Mouse (Mus musculus) adrenal gland, adult 18-20 months (tissue): Measurements from ENCODE around the gene Rnaseh2a. TPM values are rescaled to one million over a fixed set of nuclear protein-coding genes. Genes with fewer than 3 reads are reported as not detected.

Experiments
- DNase-seq, 2 experiments: peaks; one replicate each; pipeline ENCODE4 v3.0.0; 2021 to 2022; ENCODE audit warnings: low spot score in 2 of 2
- long read RNA-seq, 2 experiments: library from polyadenylated mRNA; stranded (forward); transcript quantifications; one replicate each; pipeline ENCODE4 v2.0.0; 2021
- total RNA-seq, 2 experiments: library from RNA; stranded (reverse); gene quantifications; 1 replicate in 1 of 2; 2 replicates in 1 of 2; pipeline ENCODE4 v1.2.3; 2021

Gene Rnaseh2a
- 100 to 1,000 TPM in 1 of 2 experiments, 10 to 100 TPM in 1; 80.9 to 131 TPM for total RNA-seq
- long read RNA-seq, experiment 1, transcript Rnaseh2a-203 (8 exons, 2,044 nt): major isoform, 20 of 27 reads
- long read RNA-seq, experiment 1, partial matches to known transcripts: 0 of 27 reads
- long read RNA-seq, experiment 1, other reads (novel, unspliced or antisense): 5 of 27 reads
- long read RNA-seq, experiment 2, transcript Rnaseh2a-203 (8 exons, 2,044 nt): major isoform, 55 of 100 reads
- long read RNA-seq, experiment 2, transcript Rnaseh2a-202 (10 exons, 2,981 nt): minor isoform, 19 of 100 reads
- long read RNA-seq, experiment 2, partial matches to known transcripts: 7 of 100 reads
- long read RNA-seq, experiment 2, other reads (novel, unspliced or antisense): 18 of 100 reads

DNA sequence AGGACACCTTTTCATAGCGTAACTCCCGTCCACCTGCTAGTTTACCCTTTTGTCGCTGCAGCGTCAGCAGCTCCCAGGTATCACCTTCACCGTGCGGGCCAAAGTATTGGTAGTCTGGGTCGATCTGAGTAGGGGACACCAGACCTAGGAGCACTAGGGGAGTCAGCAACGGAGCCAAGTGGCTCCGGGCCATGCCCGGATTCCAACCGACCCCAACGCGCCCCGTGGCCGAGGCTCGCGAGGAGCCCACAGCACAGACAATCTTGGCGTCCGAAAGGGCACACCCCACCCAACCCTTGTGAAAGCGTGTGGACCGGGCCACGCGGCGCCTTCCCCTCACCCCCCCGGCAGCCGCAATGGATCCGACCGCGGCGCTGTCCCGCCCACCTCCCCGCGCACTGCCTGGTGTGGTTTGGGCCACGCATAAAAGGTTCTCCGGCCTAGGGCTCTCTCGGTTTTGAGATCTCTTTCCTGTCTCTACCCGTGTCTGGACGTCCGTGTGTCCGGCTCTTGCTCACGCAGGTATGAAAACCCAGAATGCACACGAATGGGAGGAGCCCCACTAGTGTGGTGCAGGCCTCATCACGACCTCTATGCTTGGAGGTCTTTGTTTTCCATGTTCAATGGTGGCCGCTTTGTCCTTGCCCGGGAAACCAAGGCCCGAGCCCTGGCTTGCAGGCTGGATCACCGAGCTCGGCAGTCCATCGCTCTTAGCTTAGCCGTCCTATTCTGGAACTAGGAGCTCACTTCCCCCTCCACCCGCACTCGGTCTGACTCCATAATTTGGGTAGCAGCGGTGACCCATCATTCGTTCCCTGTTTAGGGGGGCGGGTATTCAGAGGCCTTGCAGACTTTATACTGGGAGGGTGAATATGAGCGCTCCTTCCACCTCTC lies at the start of gene Rnaseh2a, which contains the start of the genes Gm49661 and Prdx2:
Rnaseh2a (minus strand) TSS at position 527 of the 894 bp plus-strand sequence.
Gm49661 (minus strand) TSS at position 193 of the 894 bp plus-strand sequence.
Prdx2 (plus strand) TSS at position 347 of the 894 bp plus-strand sequence.
- DNase-seq: peak; percentile 74

DNA sequence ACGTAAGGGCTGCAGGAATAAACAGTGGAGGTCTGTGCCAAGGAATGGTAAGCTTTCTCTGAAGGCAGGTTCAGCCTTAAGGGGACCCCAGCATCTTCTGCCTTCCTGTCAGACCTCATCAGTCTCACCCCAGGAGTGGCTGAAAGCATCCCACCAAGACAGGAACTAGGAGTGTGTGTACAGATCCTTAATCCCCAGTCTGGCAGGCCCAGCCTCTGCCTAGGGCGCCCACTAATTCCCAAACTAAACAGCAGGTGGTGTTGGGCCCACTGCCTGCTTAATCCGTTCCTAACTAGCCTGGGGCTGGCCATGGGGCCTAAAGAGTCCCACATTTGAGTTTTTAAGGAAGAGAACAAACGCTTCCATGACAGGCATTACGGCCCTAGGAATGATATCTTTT lies 47.6 kb upstream of the Rnaseh2a start:
- no peak for DNase-seq

DNA sequence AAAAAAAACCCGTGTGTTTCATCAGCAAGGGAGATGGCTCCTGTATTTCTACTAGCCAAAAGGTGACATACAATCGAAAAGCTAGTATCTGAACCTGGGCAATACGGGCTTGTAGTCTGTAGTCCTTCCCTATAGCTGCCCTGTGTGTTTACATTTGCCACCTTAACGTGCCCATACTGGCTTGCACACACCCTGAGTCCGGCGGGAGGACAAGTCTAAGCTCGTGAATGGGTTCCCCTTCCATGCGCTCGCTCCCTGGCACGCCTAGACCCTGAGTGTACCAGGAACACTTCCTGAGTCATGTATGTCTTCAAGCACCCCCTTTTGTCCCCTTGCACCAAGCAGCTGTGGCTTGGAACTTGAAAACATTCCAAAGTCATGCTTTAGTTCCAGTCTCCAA lies 47.2 kb upstream of the Rnaseh2a start:
- DNase-seq: no peak

DNA sequence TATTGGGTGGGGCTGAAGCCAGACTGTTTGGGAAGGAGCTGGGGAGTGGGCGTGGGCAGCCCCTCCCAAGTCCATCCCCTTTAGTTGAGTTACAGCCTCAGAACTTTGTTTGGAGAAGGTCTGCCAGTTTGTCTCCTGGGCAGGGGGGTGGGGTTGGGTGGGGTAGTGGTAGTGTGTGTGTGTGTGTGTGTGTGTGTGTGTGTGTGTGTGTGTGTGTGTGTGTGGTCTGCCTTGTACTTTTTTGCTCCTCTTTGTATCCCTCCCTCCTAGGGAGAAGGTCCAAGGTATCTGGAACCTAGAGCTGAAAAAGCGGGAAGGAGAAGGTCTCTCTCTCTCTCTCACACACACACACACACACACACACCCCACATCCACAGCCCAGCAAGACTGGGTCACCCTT lies 44.9 kb upstream of the Rnaseh2a start, which contains the start of gene Best2:
Best2 (minus strand) TSS at position 101 of the 400 bp plus-strand sequence.
- DNase-seq: no peak

DNA sequence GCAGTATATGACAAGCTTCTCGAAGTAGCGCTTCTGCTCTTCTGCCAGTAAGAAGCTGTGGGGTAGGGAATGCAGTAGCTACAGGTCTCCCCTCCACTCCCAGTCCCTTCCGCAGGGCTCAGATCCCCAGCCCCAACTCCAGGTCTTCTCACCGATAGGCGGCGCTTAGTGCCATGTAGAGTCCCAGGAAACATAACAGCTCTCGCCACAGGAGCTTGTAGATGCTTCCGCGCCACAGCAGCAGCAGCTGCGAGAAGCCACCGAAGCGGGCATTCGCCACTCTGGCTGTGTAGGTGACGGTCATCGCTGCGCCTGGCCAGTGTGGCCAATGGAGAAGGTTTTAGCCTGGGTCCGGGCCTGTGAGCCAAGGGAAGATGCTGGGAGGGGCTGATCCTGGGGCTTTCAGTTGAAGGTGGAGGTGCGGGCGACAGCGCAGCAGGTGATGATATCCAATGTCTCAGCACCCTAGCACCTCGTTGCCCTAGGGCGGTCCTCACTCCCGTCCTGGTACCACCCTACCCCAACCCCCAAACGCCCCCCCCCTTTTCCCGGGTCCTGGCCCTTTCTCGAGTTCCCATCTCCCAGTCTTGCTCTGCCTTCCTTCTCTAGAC lies 43.8 kb upstream of the Rnaseh2a start:
- peak; percentile 63 to 66 for DNase-seq

DNA sequence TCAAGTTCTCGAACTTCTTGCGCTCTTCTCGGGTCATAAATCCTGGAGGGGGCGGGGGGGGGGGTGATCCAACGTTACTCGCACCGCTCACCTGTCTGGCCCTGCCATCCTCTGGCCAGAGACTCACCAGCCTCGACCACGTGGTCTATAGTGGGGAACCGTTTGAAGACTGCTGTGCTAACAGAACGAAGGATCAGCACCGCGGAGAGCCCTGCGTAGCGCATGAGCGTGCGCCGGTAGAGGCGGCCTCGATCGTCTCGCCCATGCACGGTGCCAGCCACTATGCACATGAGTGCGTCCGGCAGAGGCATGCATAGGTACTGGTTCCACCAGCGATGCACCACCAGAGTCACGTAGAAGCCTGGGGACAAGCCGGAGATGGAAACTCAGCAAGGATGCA lies 41.7 kb upstream of the Rnaseh2a start:
- no peak for DNase-seq

DNA sequence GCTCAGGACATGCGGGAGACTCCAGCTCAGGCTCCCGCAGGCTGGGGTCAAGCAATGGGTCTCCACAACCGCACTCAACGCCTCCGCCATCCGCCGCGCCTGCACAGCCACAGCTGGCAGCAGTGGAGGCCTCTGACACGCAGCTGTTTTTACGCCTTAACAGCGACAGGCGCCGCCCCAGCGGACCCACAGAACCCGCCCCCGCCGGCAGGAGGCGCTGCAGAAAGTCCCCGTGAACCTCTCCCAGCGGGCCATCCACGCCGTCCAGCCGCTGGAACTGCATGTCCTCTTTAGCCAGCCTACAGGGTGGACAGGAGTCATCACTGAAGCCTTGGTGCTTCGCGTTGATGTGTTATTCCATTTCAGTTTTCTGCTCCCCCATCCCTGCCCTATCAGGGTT lies 38.1 kb upstream of the Rnaseh2a start:
- DNase-seq: peak in 1 of 2 experiments; percentile 50

DNA sequence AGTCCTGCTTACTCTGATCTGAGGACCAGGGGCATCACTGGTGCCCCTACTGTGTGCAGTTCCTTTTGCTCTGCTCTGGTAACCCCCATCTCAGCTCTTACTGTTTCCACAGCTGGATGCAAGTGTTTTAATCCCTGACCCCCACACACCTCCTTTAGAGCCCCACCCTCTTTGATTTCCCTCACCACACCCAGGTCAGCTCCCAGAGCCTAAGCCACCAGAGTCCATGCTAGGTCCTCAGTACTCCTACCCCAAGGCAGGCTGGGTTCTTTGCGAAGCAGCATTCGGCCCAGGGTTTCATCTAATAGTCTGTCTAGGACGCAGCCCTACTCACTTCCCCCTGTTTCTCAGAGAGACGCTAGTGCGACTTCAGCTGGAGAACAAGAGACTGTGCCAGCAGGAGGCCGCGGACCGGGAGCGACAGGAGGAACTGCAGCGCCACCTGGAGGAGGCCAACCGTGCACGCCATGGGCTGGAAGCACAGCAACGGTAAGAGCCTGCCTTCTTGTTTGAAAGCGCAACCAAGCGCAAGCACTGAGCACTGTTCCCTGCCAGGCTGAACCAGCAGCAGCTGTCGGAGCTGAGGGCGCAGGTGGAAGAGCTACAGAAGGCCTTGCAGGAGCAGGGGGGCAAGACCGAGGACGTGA lies 28.2 kb upstream of the Rnaseh2a start:
- DNase-seq: peak; percentile 90 to 93

DNA sequence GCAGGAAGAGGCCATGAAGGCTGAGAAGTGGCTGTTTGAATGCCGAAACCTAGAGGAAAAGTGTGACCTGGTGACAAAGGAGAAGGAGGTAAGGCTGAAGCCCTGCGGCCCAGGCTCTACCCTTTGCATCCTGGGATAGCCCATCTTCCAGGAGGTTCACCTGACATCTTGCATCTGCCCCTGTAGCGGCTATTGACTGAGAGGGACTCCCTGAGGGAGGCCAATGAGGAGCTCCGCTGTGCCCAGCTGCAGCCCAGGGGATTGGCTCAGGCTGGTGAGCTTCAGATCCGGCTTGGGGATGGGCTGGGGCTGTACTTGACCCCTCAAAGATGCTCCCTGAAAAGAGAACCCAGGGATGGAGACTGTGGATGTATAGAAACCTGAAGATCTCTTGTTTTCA lies 27.4 kb upstream of the Rnaseh2a start:
- no peak for DNase-seq

DNA sequence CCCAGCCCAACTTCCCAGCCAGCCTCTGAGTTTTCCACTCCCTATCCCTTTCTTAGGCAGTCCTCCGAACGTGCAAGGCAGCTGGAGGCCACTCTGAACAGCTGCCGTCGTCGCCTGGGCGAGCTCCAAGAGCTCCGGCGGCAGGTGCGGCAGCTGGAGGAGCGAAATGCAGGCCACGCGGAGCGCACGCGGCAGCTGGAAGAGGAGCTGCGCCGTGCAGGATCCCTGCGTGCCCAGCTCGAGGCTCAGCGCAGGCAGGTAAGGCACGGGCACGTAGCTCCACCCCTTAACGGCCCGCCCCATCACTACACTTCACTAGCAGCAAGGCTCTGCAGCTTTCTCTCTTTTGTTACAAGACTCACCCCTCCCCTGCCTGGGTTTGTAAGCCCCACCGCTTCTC lies 26.1 kb upstream of the Rnaseh2a start:
- no peak for DNase-seq

DNA sequence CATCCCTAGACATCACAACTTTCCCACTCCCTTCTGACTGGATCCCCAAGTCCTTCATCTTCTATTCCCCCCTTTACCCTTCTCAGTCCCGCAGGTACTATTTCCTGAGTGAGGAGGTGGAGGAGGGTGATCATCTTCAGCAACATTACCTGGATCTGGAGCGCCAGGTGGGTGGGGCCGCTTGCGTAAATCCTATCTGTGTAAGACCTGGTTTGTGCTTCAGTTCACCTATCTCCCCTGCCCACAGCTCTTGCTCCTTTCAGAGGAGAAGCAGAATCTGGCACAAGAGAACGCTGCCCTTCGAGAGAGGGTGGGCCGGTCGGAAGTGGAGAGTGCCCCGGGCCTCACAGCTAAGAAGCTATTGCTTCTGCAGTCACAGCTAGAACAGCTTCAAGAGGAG lies 24.8 kb upstream of the Rnaseh2a start:
- DNase-seq: no peak

DNA sequence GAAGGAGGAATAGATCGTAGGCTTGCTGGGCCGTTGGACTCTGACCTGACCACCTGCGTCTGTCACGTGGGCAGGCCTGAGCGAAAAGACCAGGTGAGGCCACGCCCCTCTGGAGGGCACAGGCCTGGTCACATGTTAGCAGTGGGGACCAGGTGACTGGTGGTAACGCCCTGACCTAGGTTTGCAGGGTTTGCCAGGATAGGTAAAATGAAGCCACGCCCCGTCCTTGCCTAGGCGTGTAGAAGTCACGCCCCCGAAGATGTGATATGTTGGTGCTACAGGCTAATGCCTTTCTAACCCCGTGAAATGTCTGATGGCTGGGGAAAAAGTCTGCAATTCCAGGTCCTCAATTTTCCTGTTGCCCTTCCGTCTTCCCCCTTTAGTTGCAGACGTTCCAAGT lies 21.3 kb upstream of the Rnaseh2a start:
- peak in 1 of 2 experiments; percentile 41 for DNase-seq

DNA sequence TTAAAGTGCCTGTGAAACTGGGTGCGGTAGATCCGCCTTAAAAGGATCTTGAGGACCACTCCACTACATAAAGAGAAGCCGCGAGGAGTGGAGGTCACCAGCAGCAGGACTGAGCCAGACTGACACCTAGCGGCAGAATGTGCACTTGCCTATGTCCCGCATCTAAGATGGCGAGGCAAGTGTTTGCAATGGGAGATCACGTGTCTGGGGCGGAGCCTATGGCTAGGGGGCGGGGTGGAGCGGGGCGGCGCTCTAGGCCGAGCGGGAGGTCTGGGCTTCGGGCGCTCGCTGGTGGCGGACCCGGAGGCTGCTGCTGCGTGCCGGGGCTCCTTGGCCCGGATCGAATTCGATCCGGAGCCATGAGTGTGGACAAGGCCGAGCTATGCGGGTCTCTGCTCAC lies 20.8 kb upstream of the Rnaseh2a start, which contains the start of gene Hook2:
Hook2 (plus strand) TSS at position 255 of the 400 bp plus-strand sequence.
- DNase-seq: peak; percentile 93

DNA sequence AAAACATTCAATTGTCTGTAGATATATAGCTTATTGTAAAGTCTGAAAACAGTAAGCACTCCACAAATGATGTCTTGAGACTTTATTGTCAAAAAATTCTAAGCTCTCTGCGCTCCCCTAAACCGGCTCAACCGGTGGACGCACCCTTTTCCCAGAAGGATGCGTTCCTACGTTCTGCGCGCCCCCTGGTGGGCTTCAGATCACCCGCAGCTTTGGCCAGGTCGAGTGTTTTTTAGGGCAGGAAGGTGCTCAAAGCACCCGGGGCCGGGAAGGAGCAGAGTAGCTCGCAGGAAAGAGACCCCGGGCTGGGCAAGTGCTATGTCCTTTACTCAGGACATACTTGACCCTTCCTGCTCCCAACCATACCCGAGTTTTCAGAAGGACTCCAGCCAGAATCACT lies 20.2 kb upstream of the Rnaseh2a start:
- DNase-seq: peak; percentile 93

DNA sequence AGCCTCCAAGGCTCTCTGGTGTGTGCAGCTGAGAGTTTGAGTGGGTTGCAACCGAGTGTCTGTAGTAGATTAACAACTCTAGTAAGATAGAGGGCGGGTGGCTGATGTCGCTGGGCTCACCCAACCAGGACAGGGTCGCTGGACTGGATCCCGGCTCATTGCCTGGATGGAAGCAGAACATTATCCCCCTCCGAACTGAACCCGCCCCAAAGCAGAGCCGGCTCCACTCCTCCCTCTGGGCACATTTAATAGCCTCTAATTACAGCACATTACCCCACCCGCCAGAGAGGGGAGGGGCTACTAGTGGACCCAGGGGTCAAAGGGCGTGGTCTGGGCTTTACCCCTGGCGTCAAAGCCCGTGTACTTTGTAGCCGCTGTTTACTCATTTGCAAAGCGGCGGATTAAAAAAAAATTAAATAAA lies 19.8 kb upstream of the Rnaseh2a start:
- DNase-seq: peak in 1 of 2 experiments; percentile 49

DNA sequence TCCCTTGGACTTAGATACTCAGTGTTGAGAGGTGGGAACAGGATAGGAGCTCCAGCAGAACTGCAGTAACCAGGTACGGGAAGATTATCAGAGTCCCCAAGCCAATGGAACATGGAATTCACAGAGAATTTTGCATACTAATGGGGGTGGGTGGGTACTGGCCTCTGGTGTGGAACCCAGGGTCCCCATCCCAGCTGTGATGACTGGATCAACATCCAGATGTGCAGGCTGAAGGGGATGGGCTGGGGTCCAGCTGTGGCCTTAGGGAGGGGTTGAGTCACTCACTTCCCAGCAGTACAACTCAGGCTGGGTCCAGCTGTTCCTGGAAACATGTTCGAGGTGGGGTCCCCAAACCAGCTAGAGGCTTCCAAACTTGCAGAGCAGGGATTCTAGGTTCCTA lies 18.3 kb upstream of the Rnaseh2a start:
- DNase-seq: no peak

DNA sequence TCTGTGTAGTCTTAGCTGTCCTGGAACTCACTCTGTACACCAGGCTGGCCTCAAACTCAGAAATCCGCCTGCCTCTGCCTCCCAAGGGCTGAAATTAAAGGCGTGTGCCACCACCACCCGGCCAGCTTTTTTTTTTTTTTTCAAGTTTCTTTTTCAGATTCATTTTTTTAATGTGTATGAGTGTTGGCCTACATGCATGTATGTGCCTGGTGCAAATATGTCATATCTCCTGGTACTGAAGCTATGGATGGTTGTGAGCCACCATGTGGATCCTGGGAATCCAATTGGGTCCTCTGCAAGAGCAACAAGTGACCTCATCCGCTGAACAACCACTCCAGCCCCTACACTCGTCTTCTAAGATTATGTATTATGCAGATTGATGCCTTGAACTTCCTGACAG lies 17.8 kb upstream of the Rnaseh2a start:
- no peak for DNase-seq

DNA sequence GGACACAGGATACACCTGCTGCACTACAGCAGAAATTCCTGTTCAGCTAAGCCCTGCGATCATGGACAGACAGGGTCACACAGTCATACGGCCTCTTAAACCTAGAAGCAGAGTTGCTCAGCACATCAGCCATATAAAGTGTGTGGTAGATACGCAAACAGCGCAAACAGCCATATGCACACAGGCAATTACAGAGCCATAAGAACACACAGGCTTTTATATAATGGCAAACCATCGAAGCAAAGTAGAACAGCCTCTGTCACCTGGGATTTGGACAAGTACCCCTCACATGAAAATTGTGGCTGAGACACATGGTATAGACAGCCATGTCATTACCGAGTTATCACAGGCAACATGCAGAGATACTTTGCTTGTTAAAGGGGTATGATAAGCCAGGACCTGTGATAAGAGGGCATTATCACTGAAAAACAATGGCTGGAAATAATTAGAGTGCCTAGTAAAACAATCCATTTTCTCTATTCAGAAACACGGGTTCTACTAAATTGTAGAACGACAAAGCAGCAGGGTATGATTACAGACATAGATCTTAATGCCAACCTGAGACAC lies 16.9 kb upstream of the Rnaseh2a start:
- DNase-seq: no peak

DNA sequence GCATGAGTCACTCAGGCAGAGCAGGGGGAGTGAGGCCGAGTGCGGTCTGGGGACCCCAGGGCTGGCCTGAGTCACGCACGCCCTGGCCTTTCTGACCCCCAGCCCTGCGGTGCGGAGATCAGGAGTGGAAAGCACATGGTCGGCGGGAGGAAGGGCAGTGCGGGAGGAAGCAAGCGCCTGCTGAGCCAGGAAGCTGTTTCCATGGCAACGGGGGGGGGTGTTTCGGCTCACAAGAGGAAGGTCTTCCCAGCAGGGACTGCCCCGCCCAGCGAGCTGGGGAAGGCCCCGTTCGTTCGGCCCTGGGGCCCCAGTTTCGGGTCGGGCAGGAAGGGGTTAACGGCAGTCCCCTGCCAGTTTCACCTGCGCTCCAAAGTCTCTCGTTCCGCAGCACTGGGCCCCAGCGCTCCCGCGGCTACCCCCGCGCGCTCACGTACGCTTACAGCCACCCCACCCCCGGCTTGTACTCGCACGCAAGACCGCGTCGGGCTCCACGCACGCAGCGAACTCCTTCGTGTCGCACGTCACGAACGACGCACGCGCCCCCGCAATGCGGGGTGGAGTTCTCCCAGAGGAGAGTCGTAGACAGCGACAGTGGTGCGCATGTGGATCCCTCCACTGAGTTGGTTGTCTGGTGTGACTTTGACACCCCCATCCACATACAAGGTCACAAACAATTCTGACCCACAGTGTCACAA lies 16.3 kb upstream of the Rnaseh2a start:
- peak; percentile 82 to 83 for DNase-seq
